Mouse (Mus musculus) myocyte (in vitro differentiated cells): ENCODE data around the gene Csgalnact2. TPM values are rescaled to one million over a fixed set of nuclear protein-coding genes. Genes with fewer than 3 reads are reported as not detected.

Experiments used
- H3K27me3 ChIP-seq: one replicate; pipeline ENCODE4 v1.6.1; 2011; ENCODE audit not compliant: control insufficient read depth, insufficient read depth, insufficient read length
- H3K36me3 ChIP-seq: one replicate; pipeline ENCODE4 v1.6.1; 2011; ENCODE audit not compliant: control insufficient read depth, insufficient read depth
- H3K4me2 ChIP-seq: one replicate; pipeline ENCODE4 v1.6.1; 2011; ENCODE audit warnings: low read depth, control low read depth
- H3K4me3 ChIP-seq: one replicate; pipeline ENCODE4 v1.5.1; 2011; ENCODE audit warnings: mild to moderate bottlenecking, control low read depth, moderate library complexity
- H3K79me2 ChIP-seq: one replicate; pipeline ENCODE4 v1.6.1; 2011; ENCODE audit not compliant: control insufficient read depth, insufficient read depth
- H3ac ChIP-seq: one replicate; pipeline ENCODE4 v1.6.1; 2011; ENCODE audit not compliant: control insufficient read depth, insufficient read length
- CEBPB ChIP-seq: IDR thresholded peaks from 2 replicates; pipeline ENCODE4 v1.6.1; 2011; ENCODE audit warnings: mild to moderate bottlenecking, moderate library complexity; ENCODE audit not compliant: poor library complexity, insufficient read depth, severe bottlenecking
- E2F4 ChIP-seq: IDR thresholded peaks from one replicate; pipeline ENCODE4 v1.6.1; 2011; ENCODE audit warnings: mild to moderate bottlenecking, control low read depth, moderate library complexity; ENCODE audit not compliant: insufficient read depth
- MAX ChIP-seq: IDR thresholded peaks from one replicate; pipeline ENCODE4 v1.6.1; 2011; ENCODE audit warnings: low read depth, mild to moderate bottlenecking, control low read depth
- MYOD1 ChIP-seq, 3 experiments: IDR thresholded peaks; one replicate each; pipeline ENCODE4 v1.6.1; 2011; ENCODE audit warnings: control low read depth in 2 of 3, low read depth in 2 of 3, mild to moderate bottlenecking in 2 of 3, moderate library complexity in 1 of 3; ENCODE audit not compliant: insufficient read length in 2 of 3, control insufficient read depth in 1 of 3
- MYOG ChIP-seq, 3 experiments: IDR thresholded peaks; one replicate each; pipeline ENCODE4 v1.6.1; 2011; ENCODE audit warnings: control low read depth in 2 of 3, low read depth in 2 of 3, mild to moderate bottlenecking in 2 of 3; ENCODE audit not compliant: insufficient read length in 2 of 3, control insufficient read depth in 1 of 3, insufficient read depth in 1 of 3
- POLR2A ChIP-seq: IDR thresholded peaks from one replicate; pipeline ENCODE4 v1.6.1; 2011; ENCODE audit warnings: low read depth, mild to moderate bottlenecking, control low read depth, moderate library complexity; ENCODE audit not compliant: insufficient read length
- POLR2AphosphoS2 ChIP-seq: IDR thresholded peaks from one replicate; pipeline ENCODE4 v1.6.1; 2011; ENCODE audit warnings: low read depth, control low read depth; ENCODE audit not compliant: insufficient read length
- REST ChIP-seq: IDR thresholded peaks from one replicate; pipeline ENCODE4 v1.6.1; 2011; ENCODE audit warnings: mild to moderate bottlenecking, control low read depth, moderate library complexity; ENCODE audit not compliant: insufficient read depth, insufficient read length
- SRF ChIP-seq: IDR thresholded peaks from one replicate; pipeline ENCODE4 v1.6.1; 2011; ENCODE audit warnings: low read depth; ENCODE audit not compliant: control insufficient read depth, insufficient read length
- TCF12 ChIP-seq: IDR thresholded peaks from one replicate; pipeline ENCODE4 v1.6.1; 2011; ENCODE audit warnings: mild to moderate bottlenecking, control low read depth; ENCODE audit not compliant: poor library complexity, insufficient read depth, severe bottlenecking
- TCF3 ChIP-seq: IDR thresholded peaks from one replicate; pipeline ENCODE4 v1.6.1; 2011; ENCODE audit warnings: low read depth, control low read depth; ENCODE audit not compliant: insufficient read length
- USF1 ChIP-seq: IDR thresholded peaks from one replicate; pipeline ENCODE4 v1.6.1; 2011; ENCODE audit warnings: low read depth, mild to moderate bottlenecking, control low read depth, moderate library complexity
- polyA plus RNA-seq: library from polyadenylated mRNA; unstranded; fragments of >200 nt; fragmentation: generic; extraction: Trizol; gene quantifications from one replicate; pipeline ENCODE4 v1.2.1, GENCODE M21; 2012; ENCODE audit warnings: missing spikeins

Csgalnact2 gene
- polyA plus RNA-seq, 1 experiment: 5.8 TPM

- no peaks in the 10 kb centered on the region for H3K36me3 ChIP-seq
- no peak overlapping the region for H3ac ChIP-seq
- no peaks in the 10 kb centered on the region for H3K79me2 ChIP-seq
- H3K4me2 ChIP-seq: no peak overlapping the region
- no peaks in the 10 kb centered on the region for H3K27me3 ChIP-seq
- no peak overlapping the region for H3K4me3 ChIP-seq
- TF ChIP-seq USF1 (no peak), E2F4 (no peak), MAX (no peak), POLR2AphosphoS2 (no peak)
Observed at GRCm38 (mm10) chr6:118067720-118068119, 71.2 kb downstream of the Csgalnact2 start.

- Histone ChIP-seq H3K36me3 (no peaks in the 10 kb centered on the region), H3K79me2 (no peaks in the 10 kb centered on the region), H3K4me3 (peak overlapping the region; percentile 12), H3K4me2 (peak overlapping the region; percentile 80), H3K27me3 (no peaks in the 10 kb centered on the region), H3ac (no peak overlapping the region)
- TF ChIP-seq TCF3: peak; percentile 26
- TF ChIP-seq CEBPB: no peak
- no peak for TF ChIP-seq MAX
- TF ChIP-seq REST: no peak
- no peak for TF ChIP-seq POLR2A
- peak in 2 of 3 experiments; percentile 32 to 87 for TF ChIP-seq MYOD1 (IDR thresholded peaks at IDR 0.05; ENCODE audit: control insufficient read depth in 1 of 3, insufficient read length in 2 of 3, low read depth in 2 of 3)
- peak in 2 of 3 experiments; percentile 52 to 79 for TF ChIP-seq MYOG (IDR thresholded peaks at IDR 0.05; ENCODE audit: control insufficient read depth in 1 of 3, insufficient read depth in 1 of 3, insufficient read length in 2 of 3, low read depth in 2 of 3)
Observed at GRCm38 (mm10) chr6:118066199-118067081, 72.5 kb downstream of the Csgalnact2 start.

GRCm38 (mm10) chr6:118065837-118066198, 73.1 kb downstream of the Csgalnact2 start:
- Histone ChIP-seq H3K4me2 (peak overlapping the region; percentile 80), H3ac (no peak overlapping the region), H3K4me3 (peak overlapping the region; percentile 12), H3K79me2 (no peaks in the 10 kb centered on the region), H3K36me3 (no peaks in the 10 kb centered on the region), H3K27me3 (no peaks in the 10 kb centered on the region)
- TF ChIP-seq E2F4 (no peak), REST (no peak), MAX (no peak), POLR2AphosphoS2 (no peak), MYOD1 (IDR thresholded peaks at IDR 0.05; ENCODE audit: control insufficient read depth in 1 of 3, insufficient read length in 2 of 3, low read depth in 2 of 3) (no peak), TCF3 (no peak), TCF12 (no peak)

GRCm38 (mm10) chr6:118064968-118065530, 73.9 kb downstream of the Csgalnact2 start:
- Histone ChIP-seq H3K4me3 (no peak overlapping the region), H3ac (no peak overlapping the region), H3K79me2 (no peaks in the 10 kb centered on the region), H3K36me3 (no peaks in the 10 kb centered on the region), H3K4me2 (peak overlapping the region; percentile 80), H3K27me3 (no peaks in the 10 kb centered on the region)
- no peak for TF ChIP-seq USF1
- TF ChIP-seq TCF12: no peak
- no peak for TF ChIP-seq POLR2AphosphoS2
- TF ChIP-seq SRF: no peak
- TF ChIP-seq MYOG (IDR thresholded peaks at IDR 0.05; ENCODE audit: control insufficient read depth in 1 of 3, insufficient read depth in 1 of 3, insufficient read length in 2 of 3, low read depth in 2 of 3): no peak
- no peak for TF ChIP-seq REST
- no peak for TF ChIP-seq MAX
- no peak for TF ChIP-seq TCF3
- no peak for TF ChIP-seq CEBPB
- TF ChIP-seq POLR2A: no peak
- TF ChIP-seq MYOD1 (IDR thresholded peaks at IDR 0.05; ENCODE audit: control insufficient read depth in 1 of 3, insufficient read length in 2 of 3, low read depth in 2 of 3): no peak
- TF ChIP-seq E2F4: no peak

GRCm38 (mm10) chr6:118063266-118063665, 75.7 kb downstream of the Csgalnact2 start:
- H3K4me3 ChIP-seq: no peak overlapping the region
- TF ChIP-seq POLR2AphosphoS2 (no peak), POLR2A (no peak), MAX (no peak), REST (no peak), MYOD1 (IDR thresholded peaks at IDR 0.05; ENCODE audit: control insufficient read depth in 1 of 3, insufficient read length in 2 of 3, low read depth in 2 of 3) (no peak), TCF12 (no peak), E2F4 (no peak), USF1 (no peak), MYOG (IDR thresholded peaks at IDR 0.05; ENCODE audit: control insufficient read depth in 1 of 3, insufficient read depth in 1 of 3, insufficient read length in 2 of 3, low read depth in 2 of 3) (no peak), SRF (no peak), CEBPB (no peak)
- no peaks in the 10 kb centered on the region for H3K36me3 ChIP-seq
- no peak overlapping the region for H3ac ChIP-seq
- no peaks in the 10 kb centered on the region for H3K79me2 ChIP-seq
- no peaks in the 10 kb centered on the region for H3K27me3 ChIP-seq
- no peak overlapping the region for H3K4me2 ChIP-seq
